Mouse (Mus musculus) megakaryocyte, adult 5-6 weeks (primary cell): ENCODE measurements around the gene Ahdc1. TPM values are rescaled to one million over a fixed set of nuclear protein-coding genes. Genes with fewer than 3 reads are reported as not detected.
A peak's percentile ranks its signal among the peaks of the same experiment; 100 is the strongest.

Source experiments
- ATAC-seq: 2 replicates; pipeline ENCODE4 v1.8.0; 2016; ENCODE audit warnings: mild to moderate bottlenecking, inconsistent platforms; ENCODE audit not compliant: poor library complexity, severe bottlenecking
- total RNA-seq, 2 experiments: library from RNA; stranded (forward) in 1 of 2; stranded (reverse) in 1 of 2; fragments of 153-499, 151-499 nt in 1 of 2; fragments of 221-1000, 200-1000 nt in 1 of 2; gene quantifications; 2 replicates each; pipeline versions ENCODE4 v1.2.3 to v1.2.4; 2015 to 2017

The Ahdc1 gene
- total RNA-seq, 2 experiments from 2014 or later, result 0.77 to 4.4 TPM

DNA sequence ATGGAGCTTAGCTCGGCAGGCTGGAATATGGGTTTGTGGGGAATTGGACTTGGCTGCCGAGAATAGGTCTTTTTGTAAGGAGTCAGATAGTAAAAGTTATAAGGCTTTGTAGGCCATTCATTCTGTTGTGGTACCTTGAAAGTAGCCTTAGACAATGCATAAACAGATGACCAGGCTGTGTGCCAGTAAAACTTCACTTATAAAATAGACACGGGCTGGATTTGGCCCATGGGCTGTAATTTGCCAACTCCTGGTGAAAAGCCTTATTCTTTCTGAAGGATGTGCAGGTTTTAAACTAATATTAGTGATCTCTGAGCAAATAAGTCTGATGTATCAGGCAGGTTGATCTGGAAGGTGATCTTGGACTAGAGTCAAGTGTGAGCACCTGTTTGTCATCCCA, 24.9 kb downstream of the Ahdc1 start:
- no peak for ATAC-seq

GRCm38 (mm10) chr4:133037293-133037692, 26.2 kb downstream of the Ahdc1 start:
- no peak for ATAC-seq

DNA sequence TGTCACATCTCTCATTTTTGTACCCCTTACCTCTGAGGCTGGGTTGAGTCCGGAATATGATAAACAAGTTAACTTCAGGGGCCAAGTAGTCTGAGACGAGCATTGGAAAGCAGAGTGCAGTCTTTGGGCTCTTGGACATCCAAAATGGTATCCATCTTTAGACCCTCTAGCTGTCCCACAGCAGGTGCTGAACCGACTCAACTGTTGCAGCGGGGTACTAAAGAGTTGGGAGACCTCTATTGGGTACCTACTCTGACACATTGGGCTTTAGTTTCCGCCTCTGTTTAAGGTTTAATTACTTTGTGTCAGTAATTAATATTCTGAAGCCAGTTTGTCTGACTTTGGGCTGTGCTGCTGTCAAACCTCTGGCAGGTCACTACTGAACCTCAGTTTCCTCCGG, 26.7 kb downstream of the Ahdc1 start:
- ATAC-seq, result no peak

DNA sequence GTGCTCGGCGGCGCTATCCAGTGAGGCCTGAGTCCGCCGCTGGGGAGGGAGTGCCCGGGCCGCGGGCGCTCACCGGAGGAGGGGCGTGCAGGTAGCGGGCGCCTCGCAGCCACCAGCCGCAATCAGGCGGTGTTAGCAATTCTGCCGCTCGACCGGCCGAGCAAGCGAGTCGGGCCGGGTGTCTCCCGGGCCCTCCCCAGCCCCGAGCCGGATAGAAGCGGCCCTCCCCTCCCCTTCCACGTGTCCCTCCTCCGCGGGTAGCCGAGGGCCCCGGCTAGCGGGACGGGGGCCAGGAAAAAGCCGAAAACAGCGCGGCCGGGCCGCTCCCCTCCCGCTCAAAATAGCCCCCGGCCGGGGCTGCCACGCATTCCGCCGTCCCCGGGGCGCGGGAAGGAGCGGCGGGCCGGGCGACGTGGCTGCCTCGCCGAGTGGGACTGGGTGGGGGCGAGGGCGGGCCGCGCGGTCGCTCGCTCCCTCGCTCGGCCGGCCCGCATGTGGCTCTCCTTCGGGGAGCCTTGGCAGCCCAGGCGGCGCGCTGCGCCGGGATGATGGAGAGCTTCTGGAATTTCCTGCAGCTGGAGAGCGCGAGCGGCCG, 27.6 kb downstream of the Ahdc1 start:
- ATAC-seq, result peak; percentile 45

DNA sequence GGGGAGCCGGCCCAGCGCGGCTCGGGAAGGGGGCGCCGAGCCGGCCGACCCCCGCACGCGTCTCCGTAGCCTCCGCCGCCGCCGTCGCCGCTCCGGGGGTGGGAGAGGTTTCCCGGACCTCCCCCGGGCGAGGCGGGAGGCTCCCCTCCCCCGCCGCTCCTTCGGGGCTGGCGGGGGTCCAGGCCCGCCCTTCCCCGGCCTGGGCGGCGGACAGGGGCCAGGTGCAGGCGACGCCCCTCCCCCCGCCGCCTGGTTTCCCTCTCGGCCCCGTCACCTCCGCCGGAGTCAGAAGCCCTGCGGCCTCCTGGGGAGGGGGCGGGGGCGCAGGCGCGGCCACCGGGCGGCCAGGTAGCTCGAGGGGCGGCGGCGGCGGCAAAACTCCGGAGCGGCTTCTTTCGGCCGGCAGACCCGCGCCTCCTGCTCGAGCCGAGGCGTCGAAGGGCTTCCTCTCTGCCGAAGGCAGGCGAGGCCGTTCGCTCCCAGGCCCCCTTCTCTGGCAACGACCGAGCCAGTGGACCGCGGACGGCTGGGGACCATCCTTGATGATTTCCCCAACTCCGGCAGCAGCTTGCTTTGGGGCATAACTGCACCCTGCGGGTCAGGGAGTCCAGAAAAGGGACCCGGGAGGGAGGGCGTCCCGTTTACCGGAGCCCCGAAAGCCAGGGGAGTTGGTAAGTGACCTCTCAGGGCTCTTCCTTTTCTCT, 28.2 kb downstream of the Ahdc1 start:
- no peak for ATAC-seq

- ATAC-seq, result no peak
Measured at GRCm38 (mm10) chr4:133039832-133040231, 28.8 kb downstream of the Ahdc1 start.

DNA sequence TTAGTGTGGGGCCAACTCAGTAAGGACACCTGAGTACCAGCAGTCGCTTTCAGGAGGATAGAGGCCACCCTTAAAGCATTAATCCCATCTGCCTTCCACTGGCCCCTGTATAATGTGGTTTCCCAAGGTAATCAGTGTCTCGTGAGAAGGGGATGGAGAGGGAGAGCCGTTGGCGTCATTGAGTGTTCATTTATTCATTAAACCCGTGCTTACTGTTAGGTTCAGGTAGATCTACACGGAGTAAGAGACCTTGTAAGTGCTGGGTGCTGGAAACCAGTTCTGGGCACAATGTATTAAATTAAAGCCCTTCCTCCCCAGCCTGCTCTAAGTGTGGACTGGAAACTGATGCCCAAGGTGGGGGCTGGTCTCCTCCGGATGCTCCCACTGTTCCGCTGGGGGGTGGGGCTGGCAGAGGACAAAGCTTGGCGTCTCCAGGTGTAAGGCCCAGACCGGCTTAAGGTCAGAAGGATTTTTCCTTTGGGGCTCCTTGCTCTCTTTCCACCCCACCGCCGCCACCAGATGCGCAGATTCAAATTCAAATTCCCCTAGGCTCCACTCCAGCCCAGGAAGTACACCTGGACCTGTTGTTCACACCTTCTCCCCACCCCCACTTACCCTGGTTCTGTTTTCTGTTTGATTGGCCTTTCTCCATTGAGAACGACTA, 29.3 kb downstream of the Ahdc1 start:
- no peak for ATAC-seq

GRCm38 (mm10) chr4:133042244-133042643, 31.2 kb downstream of the Ahdc1 start:
- no peak for ATAC-seq

GRCm38 (mm10) chr4:133042651-133043635, 31.9 kb downstream of the Ahdc1 start:
- no peak for ATAC-seq

DNA sequence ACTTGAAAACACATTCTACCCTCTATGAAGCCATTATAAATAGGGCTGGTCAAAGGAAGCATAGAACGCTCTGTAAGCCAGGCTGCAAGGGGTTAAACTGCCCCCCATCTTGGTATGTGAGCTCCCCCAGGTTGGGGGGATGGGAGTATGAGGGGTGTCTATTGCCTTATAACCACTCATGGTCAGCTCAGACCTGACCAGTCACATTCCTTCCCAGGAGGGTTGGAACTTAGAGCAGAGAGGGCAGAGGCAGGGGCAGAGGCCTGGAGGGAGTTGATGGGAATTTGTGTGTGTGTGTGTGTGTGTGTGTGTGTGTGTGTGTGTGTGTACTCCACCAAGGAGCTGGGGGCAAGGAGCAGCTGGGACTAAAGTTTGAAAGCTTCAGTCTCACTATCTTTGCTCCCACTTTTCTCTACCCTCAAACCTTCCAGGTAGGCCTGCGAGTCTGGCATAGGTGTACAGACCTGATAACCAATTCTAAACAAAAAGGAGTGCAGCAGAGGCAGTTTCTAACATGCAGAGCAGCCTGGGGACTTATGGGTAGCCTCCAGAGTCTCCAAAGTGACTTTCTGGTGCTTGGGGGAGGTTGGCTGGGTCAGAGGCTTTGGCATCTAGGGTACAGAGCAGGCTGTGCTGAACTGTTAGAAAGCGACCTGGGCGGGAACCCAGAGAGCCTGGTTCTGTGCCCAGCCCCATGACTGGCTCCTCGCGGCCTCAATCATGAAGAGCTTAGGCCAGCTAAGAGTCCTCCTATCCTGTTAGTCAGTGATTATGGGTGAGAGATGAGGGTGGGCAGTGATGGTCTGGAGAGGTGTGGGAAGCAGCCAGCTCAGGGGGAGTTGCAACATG, 33.0 kb downstream of the Ahdc1 start:
- no peak for ATAC-seq

DNA sequence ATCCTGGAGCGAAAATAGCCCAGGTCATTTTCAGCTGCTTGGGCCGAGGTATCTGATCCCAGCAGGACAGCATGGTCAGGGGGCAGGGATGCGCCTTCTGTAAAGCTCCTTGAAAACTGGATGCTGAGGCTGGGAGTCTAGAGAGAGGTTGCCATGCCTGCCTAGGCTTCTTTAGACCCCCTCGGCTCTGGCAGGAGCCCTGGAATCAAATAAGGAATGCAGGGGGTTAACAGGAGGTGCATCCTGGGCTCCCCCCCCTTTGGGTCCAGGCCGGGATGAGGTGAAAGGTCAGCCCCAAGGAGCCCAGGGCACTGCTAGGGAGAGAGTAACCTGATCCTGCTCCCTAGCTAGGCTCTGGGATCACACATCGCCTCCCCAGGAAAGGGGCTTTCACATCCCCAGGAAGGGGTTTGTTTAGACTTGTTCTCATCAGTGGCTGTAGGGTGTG, 33.6 kb downstream of the Ahdc1 start:
- no peak for ATAC-seq

GRCm38 (mm10) chr4:133045771-133046474, 34.9 kb downstream of the Ahdc1 start:
- ATAC-seq, result no peak

DNA sequence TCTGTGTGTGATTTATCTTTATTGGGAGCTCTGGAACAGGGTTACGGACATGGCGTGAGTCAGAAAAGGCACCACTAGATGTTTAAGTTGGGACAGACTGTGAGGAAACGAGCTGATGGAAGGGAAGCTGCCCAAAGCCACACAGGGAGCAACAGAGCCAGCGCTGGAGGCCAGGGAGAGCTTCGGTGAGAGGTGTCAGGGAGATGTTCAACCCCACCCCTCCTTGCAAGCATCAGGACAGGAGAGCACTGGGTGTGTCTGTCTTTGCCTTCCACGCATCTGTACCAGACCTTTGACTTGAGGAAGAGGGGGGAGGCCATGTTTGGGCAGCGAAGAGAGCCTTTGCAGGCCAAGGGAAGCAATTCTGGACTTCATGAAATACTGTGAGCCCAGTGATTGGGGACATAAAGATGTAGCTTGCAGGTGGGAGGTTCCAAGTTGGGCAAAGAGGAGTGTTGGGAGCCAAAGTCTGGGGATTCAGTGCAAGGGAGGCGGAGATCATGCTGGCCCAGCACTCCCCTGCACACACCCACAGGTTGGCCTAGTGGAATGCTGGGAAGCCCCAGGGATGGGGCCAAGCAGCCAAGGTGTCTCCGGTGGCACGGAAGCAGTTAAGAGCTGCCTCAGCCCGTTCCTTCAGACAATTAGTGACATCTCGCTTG, 35.8 kb downstream of the Ahdc1 start:
- ATAC-seq, result no peak

GRCm38 (mm10) chr4:133047353-133048105, 36.5 kb downstream of the Ahdc1 start:
- ATAC-seq, result no peak

- ATAC-seq, result no peak
Measured at GRCm38 (mm10) chr4:133049071-133049920, 38.2 kb downstream of the Ahdc1 start.

- ATAC-seq, result no peak
Measured at GRCm38 (mm10) chr4:133050196-133050836, 39.3 kb downstream of the Ahdc1 start.
